Mouse (Mus musculus) ES-E14 (cell line): ENCODE results near the gene Fpgs. TPM values are rescaled to one million over a fixed set of nuclear protein-coding genes. Genes with fewer than 3 reads are reported as not detected.
A peak's percentile ranks its signal among the peaks of the same experiment; 100 is the strongest.

Source experiments
- DNase-seq: peaks from one replicate; pipeline ENCODE4 v3.0.0-alpha.2; 2013; ENCODE audit warnings: low read depth, low spot score
- H3K27ac ChIP-seq: 2 replicates; pipeline ENCODE4 v1.5.1; 2012; ENCODE audit warnings: low read depth, mild to moderate bottlenecking, low read length, moderate library complexity, mixed read lengths; ENCODE audit not compliant: poor library complexity, insufficient read depth, severe bottlenecking
- H3K36me3 ChIP-seq: 2 replicates; pipeline ENCODE4 v1.6.1; 2012; ENCODE audit warnings: mild to moderate bottlenecking, low read length, moderate library complexity, mixed read lengths; ENCODE audit not compliant: control insufficient read depth, poor library complexity, insufficient read depth, severe bottlenecking
- H3K4me1 ChIP-seq, 2 experiments: fragments of 150-350 bp in 1 of 2; sonication (generic) in 1 of 2; 2 replicates each; pipeline ENCODE4 v1.6.1; 2012; ENCODE audit warnings: low read length in 2 of 2, mild to moderate bottlenecking in 1 of 2, mixed read lengths in 1 of 2; ENCODE audit not compliant: control insufficient read depth in 2 of 2, insufficient read depth in 2 of 2, poor library complexity in 1 of 2
- H3K4me3 ChIP-seq, 2 experiments: fragments of 150-350 bp in 1 of 2; sonication (generic) in 1 of 2; 2 replicates each; pipeline ENCODE4 v1.5.1; 2012; ENCODE audit warnings: low read length in 2 of 2, low read depth in 1 of 2, mild to moderate bottlenecking in 1 of 2, mixed read lengths in 1 of 2; ENCODE audit not compliant: insufficient read depth in 1 of 2, poor library complexity in 1 of 2, severe bottlenecking in 1 of 2
- H3K9ac ChIP-seq: 2 replicates; pipeline ENCODE4 v1.6.1; 2012; ENCODE audit warnings: low read depth, mild to moderate bottlenecking, low read length, mixed read lengths; ENCODE audit not compliant: poor library complexity, insufficient read depth, severe bottlenecking
- H3K9me3 ChIP-seq: fragments of 150-350 bp; sonication (generic); 2 replicates; pipeline ENCODE4 v1.6.1; 2012; ENCODE audit warnings: low read depth, mild to moderate bottlenecking, low read length; ENCODE audit not compliant: control insufficient read depth, insufficient read depth
- CHD2 ChIP-seq: IDR thresholded peaks from 2 replicates; pipeline ENCODE4 v1.6.1; 2014; ENCODE audit warnings: mild to moderate bottlenecking, low read depth, low read length, inconsistent platforms
- HCFC1 ChIP-seq: IDR thresholded peaks from 2 replicates; pipeline ENCODE4 v1.6.1; 2012; ENCODE audit warnings: low read length, inconsistent platforms, borderline replicate concordance; ENCODE audit not compliant: insufficient read depth
- MAFK ChIP-seq: IDR thresholded peaks from 2 replicates; pipeline ENCODE4 v1.6.1; 2014; ENCODE audit warnings: mild to moderate bottlenecking, low read depth, low read length, inconsistent platforms; ENCODE audit not compliant: insufficient read depth
- ZC3H11A ChIP-seq: IDR thresholded peaks from 2 replicates; pipeline ENCODE4 v1.6.1; 2012; ENCODE audit warnings: low read depth, mild to moderate bottlenecking, inconsistent platforms, low read length, borderline replicate concordance
- ZNF384 ChIP-seq: IDR thresholded peaks from 2 replicates; pipeline ENCODE4 v1.6.1; 2012; ENCODE audit warnings: low read depth, low read length, inconsistent platforms
- in situ Hi-C, 2 experiments: fragments of 600-800 bp; cut with MboI; formaldehyde crosslinking; loops; one replicate each; pipeline ENCODE4 v1.15.1; 2025; ENCODE audit warnings: low sequenced_read_pairs in 2 of 2, inconsistent platforms in 1 of 2; ENCODE audit not compliant: unreplicated experiment in 2 of 2
- total RNA-seq: library from RNA; depleted of rRNA; stranded (reverse); fragments of 300-350 nt; gene quantifications from 2 replicates; pipeline ENCODE4 v1.2.3, GENCODE M21; 2012

Gene Fpgs
- total RNA-seq, 1 experiment = 61.2 TPM

DNA sequence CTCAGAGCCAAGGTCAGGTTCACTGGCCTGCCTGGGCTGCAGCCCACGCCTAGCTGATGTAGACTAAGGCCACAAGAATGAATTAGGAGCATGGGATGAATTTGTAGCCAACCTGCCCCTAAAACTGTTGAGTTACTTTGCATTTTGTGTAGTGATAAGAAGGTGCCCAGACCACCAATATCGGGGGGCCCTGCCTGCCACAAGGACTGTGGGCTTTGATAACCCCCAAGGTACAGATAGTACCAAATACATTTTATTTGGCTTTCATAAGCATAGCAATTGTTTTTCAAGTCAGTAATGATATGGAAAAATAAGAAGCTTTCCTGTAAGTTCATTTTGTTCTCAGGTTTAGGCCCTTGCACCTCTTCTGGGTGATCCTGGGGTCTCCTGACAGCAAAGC is 45.1 kb downstream of the Fpgs start:
- peaks cover 10% of the 10 kb centered on the region; the same call in 1 of the 2 replicates for H3K36me3 ChIP-seq
- H3K4me3 ChIP-seq = no peak overlapping the region
- in situ Hi-C loops = no loop called here
- H3K27ac ChIP-seq = no peak overlapping the region
- H3K9me3 ChIP-seq = no peaks in the 10 kb centered on the region
- no peak for TF ChIP-seq HCFC1
- no peak for TF ChIP-seq CHD2
- no peak for TF ChIP-seq MAFK
- TF ChIP-seq ZNF384 = no peak
- TF ChIP-seq ZC3H11A = no peak
- H3K4me1 ChIP-seq = peaks cover 0 to 27% of the 10 kb centered on the region in 2 experiments; a peak in 3 of 4 replicates
- no peak overlapping the region for H3K9ac ChIP-seq
- DNase-seq = no peak

DNA sequence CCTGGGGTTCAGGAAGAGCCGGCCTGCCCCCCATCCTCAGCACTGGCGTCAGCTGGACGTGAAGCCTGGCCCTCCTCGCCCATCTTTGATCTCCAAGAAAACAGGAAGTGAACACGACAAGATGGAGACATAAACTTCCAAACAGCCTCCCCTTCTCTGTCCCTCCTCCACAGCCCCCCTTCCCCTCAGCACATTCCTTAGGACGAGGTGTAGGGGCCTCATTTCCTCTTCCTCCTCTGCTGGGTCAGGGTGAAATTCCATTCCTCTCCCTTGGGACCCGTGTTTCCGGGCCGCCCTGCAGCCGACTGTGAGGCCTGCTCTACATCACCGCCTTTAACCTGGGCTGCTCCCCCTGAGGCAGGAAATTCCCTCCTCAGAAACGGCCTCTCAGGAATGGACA is 48.1 kb downstream of the Fpgs start:
- Histone ChIP-seq H3K36me3 (peaks cover 10% of the 10 kb centered on the region; the same call in 1 of the 2 replicates), H3K4me1 (peaks cover 0 to 25% of the 10 kb centered on the region in 2 experiments; a peak in 3 of 4 replicates), H3K9ac (peak overlapping the region; percentile 55; the same call in 1 of the 2 replicates), H3K27ac (peak overlapping the region; percentile 68; the same call in 1 of the 2 replicates), H3K9me3 (no peaks in the 10 kb centered on the region), H3K4me3 (peak overlapping the region in 1 of 2 experiments; percentile 12; a peak in 1 of 4 replicates)
- in situ Hi-C loops = no loop called here
- TF ChIP-seq HCFC1 (no peak), CHD2 (no peak), ZNF384 (no peak), ZC3H11A (no peak), MAFK (no peak)
- DNase-seq = no peak

DNA sequence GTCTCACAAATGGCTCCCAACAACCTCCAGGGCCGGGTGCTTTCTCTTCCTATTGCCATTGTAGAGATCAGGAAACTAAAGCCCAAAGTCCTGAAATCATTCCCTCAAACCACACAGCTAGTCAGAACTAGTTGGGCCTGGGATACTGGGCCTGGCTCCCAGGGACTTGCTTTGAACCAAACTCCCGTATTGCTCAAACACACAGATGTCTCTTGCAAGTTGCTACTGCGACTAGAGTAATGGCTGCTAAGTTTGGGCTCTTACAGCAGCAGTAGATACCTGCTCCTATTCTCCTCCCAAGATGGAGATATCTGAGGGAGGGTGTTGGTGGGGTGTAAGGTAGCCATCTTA is 48.6 kb downstream of the Fpgs start:
- Histone ChIP-seq H3K9ac (peak overlapping the region; percentile 55; the same call in 1 of the 2 replicates), H3K27ac (peak overlapping the region; percentile 68; the same call in 1 of the 2 replicates), H3K4me3 (peak overlapping the region in 1 of 2 experiments; percentile 12; a peak in 1 of 4 replicates), H3K36me3 (peaks cover 10% of the 10 kb centered on the region; the same call in 1 of the 2 replicates), H3K9me3 (no peaks in the 10 kb centered on the region), H3K4me1 (peaks cover 0 to 25% of the 10 kb centered on the region in 2 experiments; a peak in 3 of 4 replicates)
- TF ChIP-seq CHD2 = no peak
- no peak for TF ChIP-seq ZC3H11A
- TF ChIP-seq MAFK = no peak
- no peak for DNase-seq
- in situ Hi-C loops = no loop called here

DNA sequence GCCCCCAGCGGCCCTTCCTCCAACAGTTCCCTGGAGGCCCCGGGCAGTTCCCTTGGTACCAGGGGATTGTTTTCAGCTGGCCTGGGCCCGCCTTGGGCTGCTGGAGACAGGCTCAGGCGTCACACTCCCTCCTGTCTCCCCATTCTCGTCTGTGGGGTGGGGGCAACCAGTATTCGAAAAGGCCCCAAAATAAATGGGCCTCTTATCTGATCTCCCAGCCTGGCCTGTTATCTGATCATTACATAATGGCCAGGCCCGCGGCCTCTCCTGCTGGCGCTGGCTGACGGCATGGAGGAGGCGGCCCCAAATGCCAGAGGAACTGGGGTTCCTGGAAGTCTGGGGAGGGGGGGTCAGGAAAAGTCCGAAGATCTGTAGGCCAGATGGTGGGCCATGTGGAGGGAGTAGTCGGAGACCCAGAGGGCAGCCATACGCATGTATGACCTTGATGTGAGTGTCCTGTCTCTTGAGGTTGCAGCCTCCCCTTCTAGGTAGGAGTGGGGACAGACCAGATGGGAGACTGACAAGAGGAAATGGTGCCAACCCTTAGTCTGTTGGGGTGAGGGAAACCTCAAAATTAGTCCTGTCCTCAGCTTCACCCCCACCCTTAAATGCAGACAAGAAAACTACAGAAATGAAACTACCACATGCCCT is 49.1 kb downstream of the Fpgs start:
- no peak for TF ChIP-seq HCFC1
- no peak for TF ChIP-seq CHD2
- TF ChIP-seq ZNF384 = no peak
- TF ChIP-seq ZC3H11A = no peak
- no peak for TF ChIP-seq MAFK
- Histone ChIP-seq H3K9ac (peak overlapping the region; percentile 47; the same call in 1 of the 2 replicates), H3K36me3 (peaks cover 10% of the 10 kb centered on the region; the same call in 1 of the 2 replicates), H3K9me3 (no peaks in the 10 kb centered on the region), H3K4me3 (peak overlapping the region; percentile 13 to 32; a peak in 2 of 4 replicates), H3K27ac (peak overlapping the region; percentile 68; the same call in 1 of the 2 replicates), H3K4me1 (peaks cover 0 to 25% of the 10 kb centered on the region in 2 experiments; a peak in 3 of 4 replicates)
- in situ Hi-C loops = no loop called here
- DNase-seq = no peak
